Mouse (Mus musculus) NIH3T3 (cell line): ENCODE data around the gene Col4a2.

Source experiments
- DNase-seq: peaks from one replicate; pipeline ENCODE4 v3.0.0-alpha.2; 2012; ENCODE audit warnings: low read depth

Col4a2 gene

DNA sequence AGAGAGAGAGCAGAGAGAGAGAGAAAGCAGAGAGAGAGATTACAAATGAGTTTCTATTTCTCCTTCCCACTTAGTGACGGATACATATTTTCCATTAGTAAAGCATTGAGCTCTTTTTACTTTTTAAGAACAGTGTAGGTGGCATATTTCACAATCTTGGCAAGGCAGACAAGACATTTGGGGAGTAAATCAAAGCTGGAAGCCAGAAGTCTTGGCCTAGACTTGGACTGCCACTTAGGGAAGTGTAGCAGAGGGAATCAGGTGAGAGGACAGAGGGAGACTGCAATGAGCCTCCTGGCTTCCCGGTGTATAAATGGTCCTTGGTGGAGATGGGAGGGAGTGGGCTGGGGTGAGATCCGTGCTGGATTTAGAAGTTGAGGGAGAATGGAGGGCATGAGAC lies 70.3 kb downstream of the Col4a2 start:
- peak; percentile 74 for DNase-seq

DNA sequence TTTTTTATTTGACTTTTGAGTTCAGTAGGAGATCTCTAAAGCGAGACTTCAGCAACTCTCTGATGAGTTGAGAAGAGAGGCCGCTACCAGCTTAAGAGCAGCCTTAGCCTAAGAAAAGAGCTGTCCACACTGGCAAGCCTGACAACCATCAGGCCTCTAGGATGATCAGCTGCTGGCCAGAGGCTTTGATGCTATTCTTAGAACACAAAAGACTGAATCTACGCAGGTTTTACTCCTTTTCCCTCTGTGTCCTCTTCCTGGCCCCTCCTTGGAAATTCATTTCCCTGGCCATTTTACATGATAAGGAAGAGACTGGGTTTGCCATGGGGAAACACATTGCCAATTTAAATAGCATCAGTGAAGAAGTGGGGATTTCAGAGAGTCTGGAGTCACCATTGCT lies 70.8 kb downstream of the Col4a2 start:
- no peak for DNase-seq

DNA sequence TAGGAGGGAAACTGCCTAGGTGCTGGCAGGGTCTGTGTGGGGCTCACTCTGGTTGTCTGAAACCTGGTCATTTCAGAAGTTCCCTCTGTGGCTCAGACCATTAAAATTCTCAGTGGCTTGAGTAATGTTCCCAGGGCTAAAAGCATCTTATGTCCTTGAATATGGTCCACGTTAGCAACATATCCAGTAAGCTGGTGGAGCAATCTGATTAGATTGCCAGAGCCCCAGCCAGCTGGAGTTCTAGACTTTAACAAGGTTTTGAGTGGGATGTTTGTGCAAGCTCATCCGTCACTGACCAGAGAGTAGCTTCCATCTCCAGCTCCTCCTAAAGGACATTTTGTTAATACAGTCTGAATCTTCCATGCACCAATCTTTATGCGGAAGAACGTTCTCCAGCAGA lies 72.2 kb downstream of the Col4a2 start:
- peak; percentile 58 for DNase-seq

DNA sequence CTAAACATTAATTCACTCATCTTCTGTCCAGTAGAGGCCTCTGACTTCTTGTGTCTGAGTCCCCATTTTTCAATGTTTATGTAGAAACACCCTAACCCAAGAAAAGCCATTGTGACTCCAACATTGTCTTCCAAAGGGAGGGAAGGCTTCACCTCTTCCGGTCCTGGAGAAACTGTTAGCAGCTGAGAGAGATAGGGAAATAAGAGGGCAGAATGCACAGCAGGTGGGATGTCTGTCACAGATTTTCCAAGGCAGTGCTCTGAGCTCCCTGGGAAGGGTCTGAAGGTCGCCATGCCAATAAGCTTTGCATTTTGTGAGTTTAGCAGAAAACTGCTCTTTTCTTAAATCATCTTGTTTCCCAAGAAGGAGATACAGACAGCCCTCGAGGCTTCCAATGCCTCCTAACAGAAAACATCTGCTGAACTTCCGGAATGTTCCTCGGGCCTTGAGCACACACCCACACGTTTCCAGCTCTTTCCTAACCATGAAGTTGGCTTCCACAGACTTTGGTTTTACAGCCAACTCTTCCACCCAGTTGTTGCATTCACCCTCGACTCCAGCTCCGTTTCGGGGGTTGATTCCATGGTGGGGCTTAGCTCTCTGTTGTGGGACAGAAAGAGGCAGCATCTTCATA lies 72.8 kb downstream of the Col4a2 start:
- peak; percentile 86 for DNase-seq

DNA sequence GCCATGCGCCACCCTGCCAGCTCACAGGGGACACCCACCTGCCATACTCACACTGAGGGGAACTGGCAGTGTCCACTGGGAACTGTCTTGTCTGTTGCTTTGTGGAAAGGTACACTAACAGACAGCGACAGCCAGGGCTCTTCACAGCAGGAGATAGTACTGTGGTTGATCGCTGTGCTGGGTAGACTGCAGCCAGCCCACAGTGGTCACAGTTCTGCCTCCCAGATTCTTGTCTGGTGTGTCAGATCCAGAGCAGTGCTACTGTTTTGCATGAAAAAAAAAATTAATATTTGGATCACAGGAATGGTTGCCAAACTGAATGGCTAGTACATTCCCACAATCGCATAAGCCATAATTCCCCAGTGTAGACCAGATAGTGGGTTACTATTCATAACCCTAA lies 74.7 kb downstream of the Col4a2 start:
- peak; percentile 56 for DNase-seq

DNA sequence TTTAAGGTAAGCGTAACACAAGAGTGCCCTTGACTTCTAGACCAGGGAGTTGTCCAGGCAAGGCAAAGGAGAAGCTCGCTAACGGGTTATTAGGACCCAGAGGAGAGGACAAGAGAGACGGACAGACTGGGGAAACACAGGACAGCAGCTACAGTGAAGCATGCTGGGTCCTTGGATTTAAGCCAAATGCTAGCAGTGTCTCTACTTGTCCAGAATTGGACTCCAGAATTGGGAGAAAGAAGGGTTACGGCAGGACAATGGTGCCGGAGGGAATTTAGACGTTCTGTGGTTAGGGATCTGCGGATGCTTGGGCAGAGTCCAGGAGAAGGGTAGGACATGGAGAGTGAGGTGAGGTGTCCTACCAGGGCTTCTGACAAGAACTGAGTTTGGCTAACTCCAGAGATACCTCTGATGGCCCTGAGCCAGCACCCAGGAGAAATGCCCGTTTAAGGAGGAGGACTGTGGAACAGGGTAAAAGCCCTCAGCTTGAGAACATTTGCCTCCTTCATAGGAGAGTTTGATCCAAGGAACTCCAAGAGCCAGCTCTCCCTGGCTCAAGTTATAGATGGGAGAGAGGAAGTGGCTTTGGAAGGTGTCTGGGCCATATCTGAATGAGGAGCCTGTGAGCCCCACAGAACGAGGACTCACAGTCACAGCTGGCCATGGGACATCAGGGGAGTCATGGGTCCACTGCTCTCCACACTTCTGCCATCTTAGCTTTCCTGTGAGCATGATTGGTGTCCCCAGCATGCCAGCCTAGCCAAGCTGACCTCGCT lies 76.9 kb downstream of the Col4a2 start:
- no peak for DNase-seq

DNA sequence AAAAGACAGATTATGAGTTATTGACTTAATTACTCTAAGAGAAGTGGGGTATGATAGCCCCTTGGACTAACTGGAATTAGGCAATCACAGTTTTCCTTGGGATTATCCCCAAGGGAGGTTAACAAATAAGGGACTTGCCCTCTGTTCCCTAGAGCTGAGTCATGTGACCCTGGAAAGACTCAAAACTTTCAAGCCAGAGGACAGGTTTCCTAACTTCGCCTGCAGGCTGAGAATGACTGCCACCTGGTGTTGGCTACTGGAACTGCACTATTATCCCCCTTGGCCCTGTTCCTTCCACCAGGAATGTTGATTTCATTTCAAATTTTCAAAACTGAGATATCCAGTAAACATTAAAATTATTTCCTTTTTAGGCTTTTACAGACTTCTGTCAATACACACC lies 80.1 kb downstream of the Col4a2 start:
- DNase-seq: peak; percentile 92

DNA sequence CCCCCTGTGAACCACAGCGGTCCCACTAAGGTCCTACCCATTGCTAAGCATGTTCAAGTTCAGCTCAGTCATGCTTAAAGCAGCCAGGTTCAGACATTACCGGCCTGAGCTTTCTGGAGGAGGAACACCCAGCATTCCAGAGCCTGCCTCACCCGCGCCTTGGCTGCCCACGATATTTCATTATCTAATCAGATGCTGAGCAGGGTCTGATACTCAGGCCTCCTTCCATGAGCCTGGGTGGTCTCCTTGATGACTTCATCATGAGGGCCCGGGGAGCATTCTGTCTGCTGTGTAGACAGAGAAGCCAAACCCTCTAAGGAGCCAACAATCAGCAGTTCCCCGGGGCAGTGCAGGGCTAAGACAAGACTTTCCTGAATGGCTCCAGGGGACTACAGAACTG lies 80.6 kb downstream of the Col4a2 start:
- peak; percentile 84 for DNase-seq

DNA sequence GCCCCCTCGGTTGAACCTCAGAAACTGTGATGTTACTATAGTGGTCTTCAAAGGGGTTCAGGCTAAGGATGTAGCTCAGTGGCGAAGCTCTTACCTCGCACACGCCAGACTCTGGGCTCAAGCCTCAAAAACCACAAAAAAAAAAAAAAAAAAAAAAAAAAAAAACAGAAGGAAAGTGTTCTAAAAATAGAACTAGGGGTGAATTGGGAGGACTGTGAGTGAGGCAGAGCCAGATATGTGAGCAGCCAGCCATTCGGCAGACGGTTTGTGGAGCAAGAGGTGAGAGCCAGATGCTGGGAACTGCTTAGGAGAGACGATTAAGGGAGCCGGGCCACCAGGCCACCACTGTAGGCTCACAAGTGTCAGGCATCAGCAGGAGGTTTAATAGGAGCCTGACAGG lies 81.0 kb downstream of the Col4a2 start:
- DNase-seq: peak; percentile 77

DNA sequence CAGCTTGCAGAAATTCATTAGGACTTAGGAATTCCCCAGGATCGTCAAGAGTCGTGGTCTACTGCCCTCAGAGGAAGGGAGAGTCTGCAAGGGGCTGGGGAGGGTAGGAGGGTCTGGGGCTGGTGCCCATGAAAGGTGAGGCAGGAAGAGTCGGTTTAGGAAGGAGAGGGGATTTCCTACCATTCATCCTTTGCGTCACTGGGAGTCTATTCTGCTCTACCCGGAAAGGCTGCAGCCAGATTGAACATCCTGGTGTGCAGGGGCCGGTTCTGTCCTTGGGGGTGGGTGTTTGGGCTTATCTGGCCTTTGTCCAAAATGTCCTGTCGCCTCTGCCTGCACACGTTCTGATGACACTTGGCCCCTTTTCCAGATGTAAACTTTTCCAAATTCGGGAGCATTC lies 82.2 kb downstream of the Col4a2 start:
- no peak for DNase-seq

DNA sequence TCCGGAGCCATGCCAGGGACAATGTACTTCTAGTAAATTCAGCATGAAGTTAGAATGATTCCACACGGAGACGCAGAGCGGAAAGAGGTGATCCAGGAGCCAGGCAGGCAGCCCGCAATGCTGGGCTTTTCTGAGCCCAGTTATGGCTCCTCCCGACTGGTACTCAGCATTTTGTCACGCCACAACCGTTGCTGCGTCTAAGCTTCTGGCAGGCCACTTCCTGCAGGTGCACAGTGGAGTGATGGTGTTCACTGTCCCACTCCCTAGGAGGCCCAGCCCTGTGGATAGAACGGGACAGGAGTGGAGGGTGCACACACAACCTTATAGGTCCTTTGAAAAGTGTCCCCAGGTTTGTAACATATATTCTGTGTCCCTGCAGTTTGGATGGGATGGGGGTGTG lies 83.0 kb downstream of the Col4a2 start:
- no peak for DNase-seq

DNA sequence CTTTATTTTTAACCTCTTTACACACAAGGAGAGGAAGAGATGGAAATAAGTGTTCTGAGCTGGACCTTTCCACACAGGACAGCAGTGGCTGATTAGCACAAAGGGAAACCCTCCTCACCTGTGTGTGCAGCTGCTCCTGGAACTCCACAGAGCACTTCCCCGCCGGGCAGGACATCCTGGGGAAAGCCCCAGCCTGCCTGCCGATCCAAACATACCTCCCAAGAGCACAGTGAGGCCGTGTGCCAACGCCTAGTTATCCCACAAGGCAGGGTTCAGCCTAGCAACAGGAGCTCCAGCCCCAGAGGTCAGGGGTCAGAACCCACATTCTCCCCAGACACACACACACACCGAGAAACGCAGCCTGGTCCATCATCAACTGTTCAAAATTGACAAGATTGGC lies 83.5 kb downstream of the Col4a2 start:
- no peak for DNase-seq

DNA sequence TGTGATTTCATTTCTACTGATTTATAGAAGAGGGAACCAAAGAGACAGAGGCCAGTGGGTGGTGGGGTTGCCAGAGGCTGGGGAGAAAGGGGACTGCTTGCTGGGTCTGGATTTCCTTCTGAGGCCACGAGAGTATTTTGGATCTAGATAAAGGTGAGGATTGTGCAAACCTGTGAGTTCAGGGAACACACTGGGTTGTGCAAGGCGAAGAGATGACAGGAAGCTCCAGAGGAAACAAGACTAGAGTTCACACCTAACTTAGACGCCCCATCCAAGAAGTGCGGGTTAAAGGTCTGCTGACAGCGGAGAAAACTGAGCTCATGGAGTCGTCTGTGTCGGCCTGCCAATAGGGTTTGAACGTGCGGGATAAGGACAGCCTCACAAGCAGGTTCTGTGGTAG lies 84.5 kb downstream of the Col4a2 start:
- no peak for DNase-seq

DNA sequence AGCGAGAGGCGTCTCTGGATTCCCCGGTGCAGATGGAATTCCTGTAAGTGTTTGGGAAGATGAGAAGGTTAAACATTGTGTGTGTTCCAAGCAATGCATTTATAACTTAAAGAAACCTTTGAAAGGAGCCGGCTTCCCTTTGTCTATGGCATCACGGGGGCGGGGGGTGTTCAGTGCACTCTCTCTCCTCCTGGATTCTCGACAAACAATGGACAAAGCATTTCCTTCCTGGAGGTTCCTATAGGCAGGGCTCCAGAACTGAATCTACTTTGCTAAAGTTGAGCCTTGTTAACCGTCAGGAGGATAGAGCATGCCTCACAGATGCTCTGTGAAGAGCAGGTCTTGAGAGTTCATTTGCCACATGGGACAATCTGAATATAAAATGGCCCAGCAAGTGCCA lies 87.1 kb downstream of the Col4a2 start:
- peak; percentile 49 for DNase-seq

DNA sequence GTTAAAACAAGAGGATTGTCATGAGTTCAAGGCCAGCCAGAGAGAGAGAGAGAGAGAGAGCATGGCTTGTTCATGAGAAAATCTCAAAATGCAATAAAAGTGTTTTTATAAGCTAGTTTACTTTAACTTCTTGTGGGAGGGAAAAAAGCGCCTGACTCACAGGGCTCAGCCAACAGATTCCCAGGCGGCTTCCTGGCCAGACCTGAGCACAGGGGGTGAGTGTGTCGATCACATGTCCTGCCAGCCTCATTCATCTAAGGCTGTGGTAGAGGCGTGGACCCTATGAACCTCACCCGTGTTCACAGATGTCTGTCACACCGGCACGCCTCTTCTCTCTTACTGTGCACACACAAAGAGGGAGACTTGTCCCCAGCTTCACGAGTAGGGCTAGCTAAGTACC lies 87.6 kb downstream of the Col4a2 start:
- DNase-seq: peak; percentile 87

DNA sequence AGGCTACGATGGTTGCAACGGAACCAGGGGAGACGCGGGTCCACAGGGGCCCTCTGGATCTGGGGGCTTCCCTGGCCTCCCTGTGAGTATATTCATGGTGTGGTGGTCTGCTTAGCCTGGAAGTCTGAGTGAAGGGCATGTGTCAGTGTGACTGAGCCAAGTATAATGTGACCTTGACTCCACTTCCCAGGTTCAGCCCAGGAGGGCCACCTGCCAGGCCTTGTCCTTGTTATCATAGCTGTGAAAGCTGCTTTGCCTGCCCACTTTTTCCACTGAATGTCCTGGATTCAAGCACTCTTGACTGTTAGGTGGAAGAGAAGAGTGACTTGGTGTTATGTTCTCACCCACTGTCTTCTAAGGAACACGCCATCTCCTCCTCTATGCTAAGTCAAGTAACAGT lies 88.6 kb downstream of the Col4a2 start:
- no peak for DNase-seq

DNA sequence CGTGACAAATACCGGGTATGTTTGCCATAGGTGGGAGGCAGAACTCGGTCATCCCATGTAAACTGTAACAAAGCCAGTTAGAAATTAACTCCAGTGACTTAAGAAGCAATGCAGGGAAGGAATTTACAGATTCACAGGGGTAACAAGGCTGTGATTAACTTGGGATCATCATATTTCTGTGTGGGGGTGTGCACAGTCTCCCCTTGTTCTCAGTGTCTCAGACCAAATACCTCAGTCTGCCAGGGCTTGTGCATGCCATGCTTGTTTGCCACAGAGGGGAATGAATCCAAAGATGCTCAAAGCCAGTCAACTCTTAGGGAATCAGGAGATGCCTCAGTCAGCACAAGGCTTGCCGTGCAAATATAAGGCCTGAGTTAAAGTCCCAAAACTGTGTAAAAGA lies 89.6 kb downstream of the Col4a2 start:
- no peak for DNase-seq

DNA sequence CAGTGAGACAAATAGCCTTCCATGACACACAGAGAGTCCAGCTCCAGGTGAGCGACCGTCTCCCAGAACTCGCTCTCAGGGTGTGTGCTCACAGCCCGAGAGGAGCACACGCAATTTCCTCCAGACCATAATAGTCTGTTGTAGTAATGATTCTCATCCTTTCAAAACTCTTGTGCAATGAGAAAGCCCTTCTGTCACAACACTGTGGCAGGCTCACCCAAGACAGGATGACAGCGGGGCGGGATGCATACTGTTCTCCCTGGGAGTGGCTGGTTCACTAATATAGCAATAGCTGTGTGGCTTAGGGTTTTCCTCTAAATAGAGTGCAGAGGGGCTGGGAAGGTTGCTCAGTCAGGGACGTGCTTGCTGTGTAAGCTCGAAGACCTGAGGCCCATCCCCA lies 91.2 kb downstream of the Col4a2 start:
- DNase-seq: no peak

DNA sequence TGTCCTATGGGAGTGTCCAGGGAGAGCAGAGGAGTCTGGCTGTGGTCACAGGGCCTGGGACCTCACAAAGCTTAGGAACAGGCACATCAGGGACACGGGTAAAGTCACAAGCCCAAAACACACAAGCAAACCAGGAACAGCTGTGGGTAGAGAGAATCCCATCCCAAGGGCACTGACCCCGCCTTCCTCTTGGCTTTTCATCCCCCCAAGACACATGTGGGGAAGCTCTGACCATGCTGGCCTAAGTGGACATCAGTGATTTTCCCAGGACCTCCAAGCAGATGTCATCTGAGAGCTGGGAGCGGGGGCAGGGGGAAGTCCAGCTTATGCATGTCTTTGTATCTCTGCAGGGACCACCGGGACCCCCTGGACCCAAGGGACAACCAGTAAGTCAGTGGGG lies 92.0 kb downstream of the Col4a2 start:
- DNase-seq: no peak

DNA sequence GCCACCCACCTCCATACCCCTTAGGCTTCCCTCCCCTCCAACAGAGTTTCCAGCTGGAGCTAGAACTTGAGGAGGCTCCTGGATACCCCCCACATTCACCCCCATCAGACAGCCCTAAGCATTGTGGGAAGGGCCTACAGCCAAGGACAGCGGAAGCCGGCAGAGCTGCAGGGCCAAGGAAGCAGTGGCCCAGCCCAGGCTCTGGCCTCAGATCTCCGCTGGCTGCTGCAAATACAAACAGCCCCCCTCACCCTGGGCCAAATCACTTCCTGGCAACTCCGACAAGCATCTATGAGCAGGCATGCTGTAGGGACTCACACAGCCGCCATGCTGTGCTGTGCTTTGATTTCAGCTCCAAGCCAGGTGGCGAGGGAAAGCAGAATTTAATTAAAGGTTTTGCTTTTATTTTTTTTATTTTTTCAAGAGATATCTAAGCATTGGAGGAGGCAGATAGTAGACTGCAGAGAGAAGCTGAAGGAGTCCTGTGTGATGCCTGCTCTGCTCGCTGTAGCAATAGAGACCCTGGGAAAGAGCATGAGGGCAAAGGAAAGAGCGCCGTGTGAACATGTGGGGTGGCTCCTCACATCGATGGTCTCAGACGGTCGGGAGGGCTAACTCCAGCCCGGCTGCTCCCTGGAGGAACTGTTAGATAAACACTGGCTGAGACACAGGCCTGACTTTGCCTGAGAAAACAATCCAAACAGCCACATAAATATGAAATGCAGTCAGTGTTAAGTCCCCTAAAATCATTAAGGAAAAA lies 93.3 kb downstream of the Col4a2 start:
- no peak for DNase-seq

DNA sequence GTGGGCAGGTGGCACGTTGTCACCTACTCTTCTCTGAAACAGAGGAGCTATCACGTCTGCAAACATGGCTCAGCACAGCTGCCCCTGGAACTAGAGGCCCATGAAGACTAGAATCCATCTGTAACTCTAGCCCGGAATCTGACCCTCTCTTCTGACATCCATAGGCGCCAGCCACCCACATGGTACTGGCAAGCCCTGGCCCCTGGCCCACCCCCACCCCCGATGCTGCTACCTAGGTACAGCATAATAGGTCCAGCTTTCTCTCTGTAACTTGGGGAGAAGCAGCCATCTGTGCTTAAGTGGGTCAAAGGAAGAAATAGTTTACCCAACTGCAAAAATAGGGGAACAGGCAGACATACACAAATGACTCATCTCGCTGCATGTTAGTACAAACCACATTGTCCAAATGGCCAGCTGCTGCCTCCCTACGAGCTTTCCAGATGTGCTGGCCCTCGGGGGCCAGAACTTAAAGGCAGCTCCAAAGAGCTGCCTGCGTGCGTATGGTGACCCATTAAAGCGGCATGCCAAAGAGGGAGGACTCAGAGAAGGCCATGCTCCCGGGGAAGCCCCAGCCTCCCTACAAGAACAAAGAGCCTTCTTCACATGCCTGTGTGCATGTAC lies 99.0 kb downstream of the Col4a2 start:
- DNase-seq: peak; percentile 94

DNA sequence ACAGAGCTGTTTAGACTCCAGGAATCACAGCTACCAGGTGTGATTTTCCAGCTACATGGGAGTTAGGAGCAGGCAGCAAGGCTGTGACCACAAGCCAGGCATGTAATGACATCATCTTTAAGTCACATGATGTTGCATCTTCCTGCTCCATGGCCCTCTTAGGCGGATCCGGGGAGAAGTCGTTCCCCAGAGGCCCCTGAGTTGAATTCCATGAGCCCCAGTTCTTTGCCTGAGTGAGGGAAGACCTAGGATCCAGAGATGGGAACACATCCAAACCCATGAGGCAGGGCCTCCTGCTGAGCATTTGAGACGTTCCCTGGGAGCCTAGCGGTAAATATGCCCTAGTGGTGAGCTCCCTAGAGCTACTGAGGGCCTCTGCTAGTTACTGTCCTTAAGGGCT lies 99.8 kb downstream of the Col4a2 start:
- DNase-seq: peak; percentile 88

DNA sequence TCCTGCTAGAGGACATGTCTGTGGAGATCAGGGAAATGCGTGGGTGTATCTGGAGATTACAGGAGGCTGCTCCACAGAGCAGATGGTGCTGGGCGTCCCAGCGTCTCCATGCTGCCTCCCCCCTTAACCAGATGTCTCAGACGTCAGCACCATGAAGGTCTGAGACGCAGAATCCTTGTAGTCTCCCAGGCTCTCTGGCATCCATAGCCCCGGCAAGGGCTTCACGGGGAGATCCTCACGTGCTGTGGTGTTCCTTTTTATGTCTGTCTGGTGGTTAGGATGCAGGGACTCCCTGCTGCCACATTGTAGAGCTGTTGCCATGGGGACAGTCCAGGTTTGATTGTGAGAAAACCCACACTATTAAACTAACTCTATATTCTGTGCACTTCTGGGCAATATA lies 101.7 kb downstream of the Col4a2 start:
- no peak for DNase-seq
